Mouse (Mus musculus) myocyte (in vitro differentiated cells): Measurements from ENCODE around the gene Hist2h3c2.
"Not testable (repeated sequence)": the region's sequence is repeated elsewhere in the genome, so short reads cannot be mapped to it uniquely, and the experiment has no call there.

Source experiments
- CEBPB ChIP-seq: IDR thresholded peaks from 2 replicates; pipeline ENCODE4 v1.6.1; 2011; ENCODE audit warnings: mild to moderate bottlenecking, moderate library complexity; ENCODE audit not compliant: poor library complexity, insufficient read depth, severe bottlenecking
- E2F4 ChIP-seq: IDR thresholded peaks from one replicate; pipeline ENCODE4 v1.6.1; 2011; ENCODE audit warnings: mild to moderate bottlenecking, control low read depth, moderate library complexity; ENCODE audit not compliant: insufficient read depth
- MAX ChIP-seq: IDR thresholded peaks from one replicate; pipeline ENCODE4 v1.6.1; 2011; ENCODE audit warnings: low read depth, mild to moderate bottlenecking, control low read depth
- MYOD1 ChIP-seq, 3 experiments: IDR thresholded peaks; one replicate each; pipeline ENCODE4 v1.6.1; 2011; ENCODE audit warnings: control low read depth in 2 of 3, low read depth in 2 of 3, mild to moderate bottlenecking in 2 of 3, moderate library complexity in 1 of 3; ENCODE audit not compliant: insufficient read length in 2 of 3, control insufficient read depth in 1 of 3
- MYOG ChIP-seq, 3 experiments: IDR thresholded peaks; one replicate each; pipeline ENCODE4 v1.6.1; 2011; ENCODE audit warnings: control low read depth in 2 of 3, low read depth in 2 of 3, mild to moderate bottlenecking in 2 of 3; ENCODE audit not compliant: insufficient read length in 2 of 3, control insufficient read depth in 1 of 3, insufficient read depth in 1 of 3
- POLR2A ChIP-seq: IDR thresholded peaks from one replicate; pipeline ENCODE4 v1.6.1; 2011; ENCODE audit warnings: low read depth, mild to moderate bottlenecking, control low read depth, moderate library complexity; ENCODE audit not compliant: insufficient read length
- POLR2AphosphoS2 ChIP-seq: IDR thresholded peaks from one replicate; pipeline ENCODE4 v1.6.1; 2011; ENCODE audit warnings: low read depth, control low read depth; ENCODE audit not compliant: insufficient read length
- REST ChIP-seq: IDR thresholded peaks from one replicate; pipeline ENCODE4 v1.6.1; 2011; ENCODE audit warnings: mild to moderate bottlenecking, control low read depth, moderate library complexity; ENCODE audit not compliant: insufficient read depth, insufficient read length
- TCF12 ChIP-seq: IDR thresholded peaks from one replicate; pipeline ENCODE4 v1.6.1; 2011; ENCODE audit warnings: mild to moderate bottlenecking, control low read depth; ENCODE audit not compliant: poor library complexity, insufficient read depth, severe bottlenecking
- TCF3 ChIP-seq: IDR thresholded peaks from one replicate; pipeline ENCODE4 v1.6.1; 2011; ENCODE audit warnings: low read depth, control low read depth; ENCODE audit not compliant: insufficient read length
- USF1 ChIP-seq: IDR thresholded peaks from one replicate; pipeline ENCODE4 v1.6.1; 2011; ENCODE audit warnings: low read depth, mild to moderate bottlenecking, control low read depth, moderate library complexity

DNA sequence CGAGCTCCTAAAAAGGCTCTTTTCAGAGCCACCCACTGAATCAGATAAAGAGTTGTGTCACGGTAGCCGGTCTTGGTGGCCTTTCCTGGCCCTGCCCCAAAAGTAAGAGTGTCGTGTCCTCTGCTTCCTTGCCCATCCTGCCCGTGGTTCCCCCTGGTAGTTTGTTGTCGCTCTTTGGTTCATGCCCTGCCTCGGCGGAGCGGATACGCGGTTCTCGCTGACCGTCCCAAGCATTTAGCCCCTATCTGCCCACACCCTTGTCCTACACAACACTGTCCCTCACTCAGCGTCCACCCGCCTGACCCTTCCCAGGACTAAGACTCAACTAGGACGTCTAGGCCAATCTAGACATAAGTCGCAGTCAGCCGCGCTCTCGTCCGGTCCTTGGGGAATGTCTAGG is 7.1 kb upstream of the Hist2h3c2 start:
- TF ChIP-seq POLR2A; REST; USF1; E2F4; POLR2AphosphoS2; TCF12; MYOG (IDR thresholded peaks at IDR 0.05; ENCODE audit: control insufficient read depth in 1 of 3, insufficient read depth in 1 of 3, insufficient read length in 2 of 3, low read depth in 2 of 3); MAX; CEBPB; MYOD1 (IDR thresholded peaks at IDR 0.05; ENCODE audit: control insufficient read depth in 1 of 3, insufficient read length in 2 of 3, low read depth in 2 of 3); TCF3: not testable (repeated sequence)
